Mouse (Mus musculus) CH12.LX (cell line): Measurements from ENCODE around the gene Slc35d2. TPM values are rescaled to one million over a fixed set of nuclear protein-coding genes. Genes with fewer than 3 reads are reported as not detected.
A peak's percentile ranks its signal among the peaks of the same experiment; 100 is the strongest.

Experiments used
- DNase-seq: peaks from one replicate; pipeline ENCODE4 v3.0.0-alpha.2; 2013; ENCODE audit errors: extremely low read depth
- H3K27ac ChIP-seq: 2 replicates; pipeline ENCODE4 v1.5.1; 2012; ENCODE audit warnings: low read depth, mild to moderate bottlenecking, control low read depth, moderate library complexity; ENCODE audit not compliant: insufficient read depth
- H3K27me3 ChIP-seq: replicated peaks from 2 replicates; pipeline ENCODE3; 2012; ENCODE audit warnings: inconsistent platforms
- H3K36me3 ChIP-seq, 2 experiments: replicated peaks in 1 of 2; 2 replicates each; pipeline versions ENCODE3 to v1.6.1; 2012; ENCODE audit warnings: inconsistent platforms in 1 of 2, low read length in 1 of 2, mild to moderate bottlenecking in 1 of 2, mixed read lengths in 1 of 2, moderate library complexity in 1 of 2; ENCODE audit not compliant: control insufficient read depth in 1 of 2, insufficient read depth in 1 of 2
- H3K4me1 ChIP-seq, 2 experiments: 2 replicates each; pipeline ENCODE4 v1.6.1; 2012; ENCODE audit warnings: inconsistent platforms in 1 of 2, moderate library complexity in 1 of 2; ENCODE audit not compliant: insufficient read depth in 2 of 2, control insufficient read depth in 1 of 2
- H3K4me2 ChIP-seq: 2 replicates; pipeline ENCODE4 v1.6.1; 2012; ENCODE audit warnings: low read depth, mild to moderate bottlenecking, control low read depth; ENCODE audit not compliant: poor library complexity, insufficient read depth, severe bottlenecking
- H3K4me3 ChIP-seq, 3 experiments: fragments of 150-350 bp in 1 of 3; sonication (generic) in 1 of 3; replicated peaks in 1 of 3; 2 replicates each; pipeline versions ENCODE3 to v1.5.1; 2011 to 2012; ENCODE audit warnings: low read depth in 2 of 3, low read length in 2 of 3, mild to moderate bottlenecking in 2 of 3, moderate library complexity in 2 of 3, control low read depth in 1 of 3, improper control_type of control experiment in 1 of 3, inconsistent platforms in 1 of 3, mixed read lengths in 1 of 3; ENCODE audit not compliant: poor library complexity in 1 of 3
- H3K79me2 ChIP-seq: replicated peaks from 2 replicates; pipeline ENCODE4 v1.6.1; 2012; ENCODE audit warnings: mild to moderate bottlenecking, moderate library complexity; ENCODE audit not compliant: control insufficient read depth, poor library complexity, insufficient read depth, severe bottlenecking; ENCODE audit errors: extremely low read depth
- H3K9ac ChIP-seq: 2 replicates; pipeline ENCODE4 v1.6.1; 2012; ENCODE audit warnings: low read depth, mild to moderate bottlenecking, control low read depth, moderate library complexity; ENCODE audit not compliant: insufficient read depth
- H3K9me3 ChIP-seq: replicated peaks from 2 replicates; pipeline ENCODE3; 2012; ENCODE audit warnings: low read length, inconsistent platforms, mixed read lengths
- BHLHE40 ChIP-seq: IDR thresholded peaks from 2 replicates; pipeline ENCODE4 v1.6.1; 2011; ENCODE audit warnings: mild to moderate bottlenecking, low read depth, low read length, improper control_type of control experiment
- CHD2 ChIP-seq: IDR thresholded peaks from 2 replicates; pipeline ENCODE4 v1.6.1; 2011; ENCODE audit warnings: low read length, improper control_type of control experiment
- CTCF ChIP-seq, 2 experiments: IDR thresholded peaks in 1 of 2; conservative IDR thresholded peaks in 1 of 2; 2 replicates each; pipeline ENCODE4 v1.5.1; 2011 to 2012; ENCODE audit warnings: low read depth in 2 of 2, low read length in 2 of 2, improper control_type of control experiment in 1 of 2, inconsistent platforms in 1 of 2, mild to moderate bottlenecking in 1 of 2, moderate library complexity in 1 of 2
- E2F4 ChIP-seq: IDR thresholded peaks from 2 replicates; pipeline ENCODE4 v1.6.1; 2011; ENCODE audit warnings: low read depth, low read length, improper control_type of control experiment; ENCODE audit not compliant: insufficient replicate concordance
- ELF1 ChIP-seq: IDR thresholded peaks from 2 replicates; pipeline ENCODE4 v1.6.1; 2014; ENCODE audit warnings: low read depth, mild to moderate bottlenecking, inconsistent platforms, low read length, improper control_type of control experiment
- EP300 ChIP-seq: IDR thresholded peaks from 2 replicates; pipeline ENCODE4 v1.6.1; 2011; ENCODE audit warnings: low read length, improper control_type of control experiment
- ETS1 ChIP-seq: conservative IDR thresholded peaks from 2 replicates; pipeline ENCODE4 v1.6.1; 2012; ENCODE audit warnings: low read depth, mild to moderate bottlenecking, inconsistent platforms, low read length, improper control_type of control experiment, moderate library complexity
- GABPA ChIP-seq: IDR thresholded peaks from 2 replicates; pipeline ENCODE4 v1.6.1; 2012; ENCODE audit warnings: low read depth, low read length, improper control_type of control experiment, inconsistent platforms; ENCODE audit not compliant: insufficient replicate concordance
- HCFC1 ChIP-seq: IDR thresholded peaks from 2 replicates; pipeline ENCODE4 v1.6.1; 2012; ENCODE audit warnings: low read depth, mild to moderate bottlenecking, inconsistent platforms, low read length, improper control_type of control experiment
- MAFK ChIP-seq: IDR thresholded peaks from 2 replicates; pipeline ENCODE4 v1.6.1; 2011; ENCODE audit warnings: low read length, improper control_type of control experiment; ENCODE audit not compliant: insufficient replicate concordance
- MAX ChIP-seq: IDR thresholded peaks from 2 replicates; pipeline ENCODE4 v1.6.1; 2011; ENCODE audit warnings: low read length, improper control_type of control experiment
- MXI1 ChIP-seq: IDR thresholded peaks from 2 replicates; pipeline ENCODE4 v1.6.1; 2011; ENCODE audit warnings: mild to moderate bottlenecking, low read depth, low read length, improper control_type of control experiment
- MYC ChIP-seq: IDR thresholded peaks from 2 replicates; pipeline ENCODE4 v1.6.1; 2011; ENCODE audit warnings: low read depth, mild to moderate bottlenecking, improper control_type of control experiment, low read length
- NELFE ChIP-seq: IDR thresholded peaks from 2 replicates; pipeline ENCODE4 v1.6.1; 2011; ENCODE audit warnings: low read depth, low read length, improper control_type of control experiment
- NRF1 ChIP-seq: IDR thresholded peaks from 2 replicates; pipeline ENCODE4 v1.6.1; 2014; ENCODE audit warnings: low read depth, mild to moderate bottlenecking, inconsistent platforms, low read length, improper control_type of control experiment, moderate library complexity
- PAX5 ChIP-seq: IDR thresholded peaks from 2 replicates; pipeline ENCODE4 v1.6.1; 2012; ENCODE audit warnings: low read length, inconsistent platforms, mixed read lengths
- POLR2A ChIP-seq: IDR thresholded peaks from 2 replicates; pipeline ENCODE4 v1.6.1; 2011; ENCODE audit warnings: low read depth, mild to moderate bottlenecking, improper control_type of control experiment, low read length
- POLR2AphosphoS2 ChIP-seq: IDR thresholded peaks from 2 replicates; pipeline ENCODE4 v1.6.1; 2011; ENCODE audit warnings: low read depth, low read length, improper control_type of control experiment
- RAD21 ChIP-seq: IDR thresholded peaks from 2 replicates; pipeline ENCODE4 v1.6.1; 2011; ENCODE audit warnings: low read depth, mild to moderate bottlenecking, low read length, improper control_type of control experiment, moderate library complexity
- SIN3A ChIP-seq: IDR thresholded peaks from 2 replicates; pipeline ENCODE4 v1.6.1; 2012; ENCODE audit warnings: low read length, improper control_type of control experiment, inconsistent platforms
- TBP ChIP-seq: conservative IDR thresholded peaks from 2 replicates; pipeline ENCODE4 v1.6.1; 2011; ENCODE audit warnings: low read depth, low read length, improper control_type of control experiment
- TCF12 ChIP-seq: IDR thresholded peaks from 2 replicates; pipeline ENCODE4 v1.6.1; 2014; ENCODE audit warnings: low read depth, mild to moderate bottlenecking, inconsistent platforms, low read length, improper control_type of control experiment
- UBTF ChIP-seq: IDR thresholded peaks from 2 replicates; pipeline ENCODE4 v1.6.1; 2012; ENCODE audit warnings: low read depth, mild to moderate bottlenecking, inconsistent platforms, low read length, improper control_type of control experiment, moderate library complexity
- USF2 ChIP-seq: conservative IDR thresholded peaks from 2 replicates; pipeline ENCODE4 v1.6.1; 2011; ENCODE audit warnings: low read depth, low read length, improper control_type of control experiment
- ZC3H11A ChIP-seq: IDR thresholded peaks from 2 replicates; pipeline ENCODE4 v1.6.1; 2012; ENCODE audit warnings: low read depth, mild to moderate bottlenecking, inconsistent platforms, low read length, improper control_type of control experiment
- ZMIZ1 ChIP-seq: IDR thresholded peaks from 2 replicates; pipeline ENCODE4 v1.6.1; 2012; ENCODE audit warnings: low read depth, mild to moderate bottlenecking, inconsistent platforms, low read length, improper control_type of control experiment
- ZNF384 ChIP-seq: IDR thresholded peaks from 2 replicates; pipeline ENCODE4 v1.6.1; 2012; ENCODE audit warnings: low read depth, low read length, improper control_type of control experiment, inconsistent platforms
- dilution Hi-C: fragments of 300-500 bp; cut with MboI; formaldehyde crosslinking; loops from 2 replicates; pipeline ENCODE4 v1.14.3; 2020; ENCODE audit warnings: low sequenced_read_pairs; ENCODE audit not compliant: extremely low pct_unique_long_range_greater_than_20kb, extremely low pct_ligation_motif_present
- in situ Hi-C: fragments of 300-500 bp; cut with MboI; formaldehyde crosslinking; loops from 3 replicates; pipeline ENCODE4 v1.14.3; 2019; ENCODE audit warnings: low sequenced_read_pairs, low pct_ligation_motif_present, low pct_unique_long_range_greater_than_20kb, mixed read lengths
- polyA plus RNA-seq: library from polyadenylated mRNA; unstranded; fragments of >175 nt; gene quantifications from 2 replicates; pipeline ENCODE4 v1.2.1, GENCODE M21; 2012; ENCODE audit warnings: low read depth; ENCODE audit not compliant: insufficient read length
- total RNA-seq, 2 experiments: library from RNA; depleted of rRNA; stranded (reverse); fragments of 300-350 nt in 1 of 2; fragments of >200 nt in 1 of 2; gene quantifications; 2 replicates each; pipeline ENCODE4 v1.2.3; 2012 to 2014

Slc35d2 gene
- total and polyA plus RNA-seq, 3 experiments = 10.3 to 19.4 (median 17.2) TPM

- Histone ChIP-seq H3K9ac (no peak overlapping the region), H3K27ac (no peak overlapping the region), H3K79me2 (no peaks in the 10 kb centered on the region), H3K4me3 (no peak overlapping the region), H3K4me2 (no peak overlapping the region), H3K9me3 (peaks cover 9% of the 10 kb centered on the region), H3K36me3 (no peaks in the 10 kb centered on the region), H3K27me3 (no peaks in the 10 kb centered on the region), H3K4me1 (no peaks in the 10 kb centered on the region)
- in situ Hi-C loops = no loop called here
- dilution Hi-C loops = no loop called here
- peak; percentile 6 for DNase-seq
- TF ChIP-seq ZMIZ1 (no peak), NRF1 (no peak), E2F4 (no peak), POLR2A (no peak), NELFE (no peak), CTCF (conservative IDR thresholded peaks at IDR 0.05 in 1 of 2, IDR thresholded peaks at IDR 0.05 in 1 of 2; ENCODE audit: low read depth in 2 of 2, low read length in 2 of 2) (peak in 1 of 2 experiments; percentile 53; a peak in 2 of 4 replicates), POLR2AphosphoS2 (no peak), ELF1 (no peak), MAX (no peak), BHLHE40 (no peak), ETS1 (no peak), ZNF384 (no peak), RAD21 (peak; percentile 20), HCFC1 (no peak), MXI1 (no peak)
These were observed 78.3 kb downstream of the Slc35d2 start for GRCm38 (mm10) chr13:64050895-64051294.

- Histone ChIP-seq H3K27ac (no peak overlapping the region), H3K4me3 (no peak overlapping the region), H3K4me1 (no peaks in the 10 kb centered on the region), H3K27me3 (no peaks in the 10 kb centered on the region), H3K4me2 (no peak overlapping the region), H3K9me3 (peaks cover 9% of the 10 kb centered on the region), H3K79me2 (no peaks in the 10 kb centered on the region), H3K9ac (no peak overlapping the region), H3K36me3 (no peaks in the 10 kb centered on the region)
- in situ Hi-C loops = loop anchor here (25.0 kb wide), 2 partner anchors 337 to 712 kb away; no protein-coding TSS in a partner anchor
- TF ChIP-seq ZNF384 = no peak
- no peak for TF ChIP-seq TCF12
- no peak for TF ChIP-seq ZC3H11A
- TF ChIP-seq ELF1 = no peak
- TF ChIP-seq SIN3A = no peak
- TF ChIP-seq GABPA = no peak
- TF ChIP-seq MAFK = no peak
- no peak for TF ChIP-seq MXI1
- TF ChIP-seq NELFE = no peak
- no peak for TF ChIP-seq MYC
- no peak for TF ChIP-seq CTCF (conservative IDR thresholded peaks at IDR 0.05 in 1 of 2, IDR thresholded peaks at IDR 0.05 in 1 of 2; ENCODE audit: low read depth in 2 of 2, low read length in 2 of 2)
- TF ChIP-seq CHD2 = no peak
- no peak for TF ChIP-seq BHLHE40
- TF ChIP-seq UBTF = no peak
- TF ChIP-seq TBP = no peak
- no peak for TF ChIP-seq E2F4
- TF ChIP-seq PAX5 = no peak
- TF ChIP-seq USF2 = no peak
- TF ChIP-seq EP300 = no peak
- no peak for DNase-seq
- dilution Hi-C loops = no loop called here
These were observed 79.6 kb downstream of the Slc35d2 start for GRCm38 (mm10) chr13:64049535-64049934.
